Mouse (Mus musculus) liver, embryonic 11.5 days (tissue): ENCODE data around the gene Car2. TPM values are rescaled to one million over a fixed set of nuclear protein-coding genes. Genes with fewer than 3 reads are reported as not detected.
A peak's percentile ranks its signal among the peaks of the same experiment; 100 is the strongest.

ENCODE experiments used
- ATAC-seq: fragments of 200-750 bp; cut with Nextera tagmentation; replicated peaks from 2 replicates; pipeline ENCODE4 v1.8.0; 2017; ENCODE audit warnings: moderate number of reproducible peaks, mild to moderate bottlenecking, moderate TSS enrichment, moderate library complexity; ENCODE audit not compliant: low FRiP score
- DNase-seq: peaks from one replicate; pipeline ENCODE4 v3.0.0-alpha.2; 2017; ENCODE audit warnings: low spot score
- H3K27ac ChIP-seq: fragments of 300-500 bp; sonication (generic); 2 replicates; pipeline ENCODE4 v1.5.1; 2014; ENCODE audit warnings: mild to moderate bottlenecking, low read depth, low read length, control low read depth
- H3K27me3 ChIP-seq: fragments of 300-500 bp; sonication (generic); replicated peaks from 2 replicates; pipeline ENCODE4 v1.6.1; 2014; ENCODE audit warnings: low read length, mixed read lengths; ENCODE audit not compliant: control insufficient read depth, insufficient read depth
- H3K36me3 ChIP-seq: fragments of 300-500 bp; sonication (generic); 2 replicates; pipeline ENCODE4 v1.6.1; 2014; ENCODE audit warnings: mild to moderate bottlenecking, low read length, moderate library complexity, mixed read lengths; ENCODE audit not compliant: control insufficient read depth, insufficient read depth
- H3K4me1 ChIP-seq: fragments of 300-500 bp; sonication (generic); replicated peaks from 2 replicates; pipeline ENCODE4 v1.6.1; 2014; ENCODE audit warnings: low read length, mixed read lengths; ENCODE audit not compliant: control insufficient read depth, insufficient read depth
- H3K4me2 ChIP-seq: fragments of 300-500 bp; sonication (generic); 2 replicates; pipeline ENCODE4 v1.6.1; 2014; ENCODE audit warnings: mild to moderate bottlenecking, control low read depth, moderate library complexity
- H3K4me3 ChIP-seq: fragments of 300-500 bp; sonication (generic); 2 replicates; pipeline ENCODE4 v1.5.1; 2014; ENCODE audit warnings: low read depth, low read length, control low read depth
- H3K9ac ChIP-seq: fragments of 300-500 bp; sonication (generic); 2 replicates; pipeline ENCODE4 v1.6.1; 2014; ENCODE audit warnings: low read depth, low read length, control low read depth
- H3K9me3 ChIP-seq: fragments of 300-500 bp; sonication (generic); 2 replicates; pipeline ENCODE4 v1.6.1; 2016; ENCODE audit warnings: low read length, inconsistent platforms, mixed read lengths; ENCODE audit not compliant: control insufficient read depth
- WGBS: fragments of 180-500 bp; shearing (Covaris S2); extraction: QIAGEN DNeasy Blood & Tissue Kit; methylation state at CpG from one replicate; pipeline ENCODE4 v1.1.7; 2014; 5-methylcytosine and 5-hydroxymethylcytosine counted together
- polyA plus RNA-seq: library from polyadenylated mRNA; unstranded; fragments of >200 nt; fragmentation: Nextera tagmentation; extraction: Ambion mirVana; gene quantifications from 2 replicates; pipeline ENCODE4 v1.2.1, GENCODE M21; 2014

Gene Car2
- polyA plus RNA-seq = 1,283 and 1,400 TPM in 2 replicates

GRCm38 (mm10) chr3:14886102-14887098 lies at the start of gene Car2:
Gene Car2, plus strand, starts transcription at chr3:14886273.
- Histone ChIP-seq H3K4me3 (peak within 1 kb of the TSS; percentile 91), H3K9me3 (no peaks in the 10 kb centered on the region), H3K36me3 (0 out of 2 replicates have a peak, but pooled peaks cover 2% of the 10 kb centered on the region), H3K4me1 (peaks cover 14% of the 10 kb centered on the region), H3K27ac (peak within 1 kb of the TSS; percentile 92), H3K9ac (peak within 1 kb of the TSS; percentile 97), H3K27me3 (no peaks in the 10 kb centered on the region), H3K4me2 (peak within 1 kb of the TSS; percentile 62)
- peak; percentile 89 for ATAC-seq
- WGBS = under 1% methylated on average over 93 of the region's 95 CpGs
- peak; percentile 85 for DNase-seq

GRCm38 (mm10) chr3:14838936-14839335 lies 47.1 kb upstream of the Car2 start:
- ATAC-seq (no peak), DNase-seq (no peak)
- Histone ChIP-seq H3K4me2 (no peak overlapping the region), H3K27ac (no peak overlapping the region), H3K9me3 (no peaks in the 10 kb centered on the region), H3K4me1 (no peaks in the 10 kb centered on the region), H3K36me3 (no peaks in the 10 kb centered on the region), H3K4me3 (no peak overlapping the region), H3K9ac (no peak overlapping the region), H3K27me3 (no peaks in the 10 kb centered on the region)
- WGBS = 90% methylated on average over 1 of the region's 1 CpGs

- H3K36me3 ChIP-seq = no peaks in the 10 kb centered on the region
- WGBS = 72% methylated on average over 3 of the region's 3 CpGs
- no peak for ATAC-seq
Measured at GRCm38 (mm10) chr3:14839466-14840118, 46.5 kb upstream of the Car2 start.

GRCm38 (mm10) chr3:14848587-14849254 lies 37.4 kb upstream of the Car2 start:
- 78% methylated on average over 2 of the region's 2 CpGs for WGBS
- H3K4me2 ChIP-seq = no peak overlapping the region
- H3K27ac ChIP-seq = no peak overlapping the region
- ATAC-seq = no peak
- no peaks in the 10 kb centered on the region for H3K9me3 ChIP-seq
- no peak overlapping the region for H3K4me3 ChIP-seq
- H3K9ac ChIP-seq = no peak overlapping the region
- DNase-seq = no peak
- no peaks in the 10 kb centered on the region for H3K4me1 ChIP-seq
- H3K36me3 ChIP-seq = no peaks in the 10 kb centered on the region
- H3K27me3 ChIP-seq = no peaks in the 10 kb centered on the region

More at GRCm38 (mm10) chr3:14839466-14840118, 46.5 kb upstream of the Car2 start:
- no peaks in the 10 kb centered on the region for H3K27me3 ChIP-seq
- no peak overlapping the region for H3K9ac ChIP-seq
- H3K27ac ChIP-seq = no peak overlapping the region
- DNase-seq = no peak
- H3K4me3 ChIP-seq = no peak overlapping the region
- H3K4me1 ChIP-seq = no peaks in the 10 kb centered on the region
- no peaks in the 10 kb centered on the region for H3K9me3 ChIP-seq
- H3K4me2 ChIP-seq = no peak overlapping the region

GRCm38 (mm10) chr3:14853966-14854365 lies 32.1 kb upstream of the Car2 start:
- Histone ChIP-seq H3K4me2 (no peak overlapping the region), H3K9me3 (no peaks in the 10 kb centered on the region), H3K27ac (no peak overlapping the region), H3K4me3 (no peak overlapping the region), H3K4me1 (no peaks in the 10 kb centered on the region), H3K36me3 (no peaks in the 10 kb centered on the region), H3K27me3 (no peaks in the 10 kb centered on the region), H3K9ac (no peak overlapping the region)
- 71% methylated on average over 5 of the region's 5 CpGs for WGBS
- DNase-seq = no peak
- no peak for ATAC-seq

- Histone ChIP-seq H3K4me3 (no peak overlapping the region), H3K27me3 (no peaks in the 10 kb centered on the region), H3K9ac (no peak overlapping the region), H3K27ac (no peak overlapping the region), H3K9me3 (no peaks in the 10 kb centered on the region), H3K4me2 (no peak overlapping the region), H3K4me1 (no peaks in the 10 kb centered on the region), H3K36me3 (no peaks in the 10 kb centered on the region)
- DNase-seq (no peak), ATAC-seq (no peak)
- WGBS = 68% methylated on average over 1 of the region's 1 CpGs
Measured at GRCm38 (mm10) chr3:14854446-14854845, 31.6 kb upstream of the Car2 start.

- H3K4me1 ChIP-seq = no peaks in the 10 kb centered on the region
- no peaks in the 10 kb centered on the region for H3K9me3 ChIP-seq
- DNase-seq (no peak), ATAC-seq (no peak)
- WGBS = 73% methylated on average over 3 of the region's 3 CpGs
- H3K4me2 ChIP-seq = no peak overlapping the region
- peaks cover 10% of the 10 kb centered on the region; the same call in 1 of the 2 replicates for H3K27me3 ChIP-seq
- no peaks in the 10 kb centered on the region for H3K36me3 ChIP-seq
- no peak overlapping the region for H3K9ac ChIP-seq
- H3K27ac ChIP-seq = no peak overlapping the region
- no peak overlapping the region for H3K4me3 ChIP-seq
Measured at GRCm38 (mm10) chr3:14857874-14858273, 28.2 kb upstream of the Car2 start.

- ATAC-seq = no peak
- H3K36me3 ChIP-seq = no peaks in the 10 kb centered on the region
- DNase-seq = no peak
- H3K4me1 ChIP-seq = 0 out of 2 replicates have a peak, but pooled peaks cover 2% of the 10 kb centered on the region
- no peak overlapping the region for H3K4me3 ChIP-seq
- 81% methylated on average over 3 of the region's 3 CpGs for WGBS
- H3K9me3 ChIP-seq = no peaks in the 10 kb centered on the region
- H3K9ac ChIP-seq = no peak overlapping the region
- H3K27ac ChIP-seq = no peak overlapping the region
- peaks cover 13% of the 10 kb centered on the region; the same call in 1 of the 2 replicates for H3K27me3 ChIP-seq
- H3K4me2 ChIP-seq = no peak overlapping the region
Measured at GRCm38 (mm10) chr3:14860291-14860690, 25.8 kb upstream of the Car2 start.
